Mouse (Mus musculus): ENCODE data around the gene Fam160b1.

Gene Fam160b1

DNA sequence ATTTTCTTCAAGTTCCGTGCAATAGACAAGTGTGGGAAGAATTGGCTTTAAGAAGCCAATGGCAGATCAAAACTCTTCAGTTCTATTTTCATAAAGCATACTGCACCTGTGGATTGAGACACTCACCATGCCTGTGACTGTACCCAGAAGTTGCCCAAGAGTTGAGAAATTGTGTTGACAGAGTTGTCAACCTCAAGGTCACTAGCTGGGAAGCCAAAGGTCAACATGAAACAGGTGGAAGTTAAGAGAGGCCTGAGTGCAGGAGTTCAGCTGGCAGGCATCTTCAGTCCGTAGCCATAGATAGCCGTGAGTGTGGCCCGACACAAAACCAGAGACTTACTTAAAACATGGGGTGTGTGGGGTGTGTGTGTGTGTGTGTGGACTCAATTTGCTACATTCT is 6.7 kb downstream of the Fam160b1 start:
- DNase-seq (ENCODE audit: low spot score), result peak; percentile 34

GRCm38 (mm10) chr19:57367849-57368387 is 7.4 kb downstream of the Fam160b1 start:
- no peak for DNase-seq (ENCODE audit: low spot score)

GRCm38 (mm10) chr19:57373276-57373811 is 12.9 kb downstream of the Fam160b1 start:
- no peak for DNase-seq (ENCODE audit: low spot score)

DNA sequence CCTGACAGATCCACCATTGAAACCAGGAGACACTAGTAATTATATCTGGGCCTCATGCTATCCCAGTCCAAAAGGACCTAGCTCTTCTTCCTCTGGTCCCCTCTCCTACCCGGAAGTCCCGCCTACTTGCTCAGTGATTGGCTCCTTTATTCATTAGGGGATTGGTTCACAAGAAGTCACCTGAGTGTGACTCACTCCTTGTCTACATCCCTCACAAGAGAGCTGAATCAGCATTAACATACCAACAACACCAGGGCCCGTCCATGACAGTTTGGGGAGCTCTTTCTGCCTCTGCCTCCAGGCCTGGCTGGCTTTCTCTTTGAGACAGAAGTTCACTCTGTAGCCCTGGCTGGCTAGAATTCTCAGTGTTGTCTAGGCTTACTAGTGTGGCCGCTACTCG is 14.7 kb downstream of the Fam160b1 start:
- DNase-seq (ENCODE audit: low spot score), result no peak

- no peak for DNase-seq (ENCODE audit: low spot score)
These were observed 15.3 kb downstream of the Fam160b1 start for GRCm38 (mm10) chr19:57375746-57376145.

DNA sequence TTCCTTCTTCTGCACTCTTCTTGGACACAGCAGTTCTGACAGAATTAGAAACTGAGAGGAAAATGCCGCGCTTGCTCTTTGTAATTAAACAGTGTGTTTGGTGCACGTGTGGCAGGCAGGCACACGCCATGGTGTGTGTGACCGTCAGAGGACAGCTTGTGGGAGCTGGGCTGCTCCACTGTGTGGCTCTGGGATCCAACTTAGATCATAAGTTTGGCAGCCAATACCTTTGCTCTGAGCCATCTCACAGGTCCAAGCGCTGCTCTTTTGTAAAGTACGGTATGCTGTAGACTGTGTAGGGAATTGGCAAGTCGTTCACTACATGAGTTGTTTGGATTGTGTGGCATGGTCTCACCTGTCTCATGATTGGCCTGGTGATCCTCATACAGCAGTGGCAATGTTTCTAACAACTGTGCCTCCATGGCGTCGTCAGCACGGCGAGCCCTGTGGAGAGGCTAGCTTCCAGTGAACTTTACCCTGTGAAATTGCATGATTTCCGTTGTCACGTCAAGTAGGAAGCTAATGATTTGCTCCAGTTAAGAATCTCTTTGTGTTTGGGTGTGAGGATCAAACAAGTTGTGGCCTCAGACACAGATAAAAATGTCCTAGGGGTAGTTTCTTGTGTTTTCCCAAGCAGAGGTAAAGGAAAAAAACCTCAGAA is 16.7 kb downstream of the Fam160b1 start:
- DNase-seq (ENCODE audit: low spot score), result no peak

DNA sequence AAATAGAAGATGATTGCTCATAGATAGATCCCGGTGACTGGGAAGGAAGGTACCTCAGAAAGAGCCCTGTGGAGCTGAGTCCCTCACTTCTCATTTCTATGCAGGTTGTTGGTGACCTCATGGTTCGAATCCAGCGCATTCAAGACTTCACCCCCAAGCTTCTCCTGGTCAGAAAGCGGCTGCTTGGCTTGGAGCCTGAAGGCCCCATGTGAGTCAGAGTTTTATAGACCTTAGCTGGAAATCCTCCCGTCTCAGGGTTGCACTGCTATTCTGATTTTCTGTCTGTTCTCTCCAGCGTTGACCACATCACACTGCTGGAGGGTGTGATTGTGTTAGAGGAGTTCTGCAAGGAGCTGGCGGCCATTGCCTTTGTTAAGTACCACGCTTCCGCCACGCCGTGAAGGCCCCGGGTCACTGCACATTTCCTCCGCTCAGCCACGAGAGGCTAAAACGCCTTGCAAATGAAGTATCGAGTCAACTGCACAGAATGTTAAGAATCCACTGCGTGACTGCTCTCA is 25.8 kb downstream of the Fam160b1 start:
- no peak for DNase-seq (ENCODE audit: low spot score)

DNA sequence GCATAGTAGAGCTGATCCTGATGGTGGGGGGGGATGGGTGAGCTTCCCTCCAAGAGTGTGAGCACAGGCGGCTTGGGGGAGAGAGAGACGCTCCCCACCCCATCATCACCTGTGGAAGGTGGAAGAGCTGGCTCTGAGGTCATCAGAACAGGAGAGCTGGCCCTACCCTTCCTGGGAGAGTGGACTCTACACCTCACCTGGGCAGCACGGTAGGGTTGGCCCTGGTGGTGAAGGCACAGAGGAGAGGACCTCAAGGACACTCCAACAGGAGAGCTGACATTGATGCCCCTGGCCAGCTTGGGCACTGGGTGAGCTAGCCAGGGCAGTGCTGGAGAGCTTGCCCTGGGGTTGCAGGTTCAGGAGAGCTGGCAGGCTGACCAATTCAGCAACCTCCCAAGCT is 31.1 kb downstream of the Fam160b1 start:
- DNase-seq (ENCODE audit: low spot score), result no peak

DNA sequence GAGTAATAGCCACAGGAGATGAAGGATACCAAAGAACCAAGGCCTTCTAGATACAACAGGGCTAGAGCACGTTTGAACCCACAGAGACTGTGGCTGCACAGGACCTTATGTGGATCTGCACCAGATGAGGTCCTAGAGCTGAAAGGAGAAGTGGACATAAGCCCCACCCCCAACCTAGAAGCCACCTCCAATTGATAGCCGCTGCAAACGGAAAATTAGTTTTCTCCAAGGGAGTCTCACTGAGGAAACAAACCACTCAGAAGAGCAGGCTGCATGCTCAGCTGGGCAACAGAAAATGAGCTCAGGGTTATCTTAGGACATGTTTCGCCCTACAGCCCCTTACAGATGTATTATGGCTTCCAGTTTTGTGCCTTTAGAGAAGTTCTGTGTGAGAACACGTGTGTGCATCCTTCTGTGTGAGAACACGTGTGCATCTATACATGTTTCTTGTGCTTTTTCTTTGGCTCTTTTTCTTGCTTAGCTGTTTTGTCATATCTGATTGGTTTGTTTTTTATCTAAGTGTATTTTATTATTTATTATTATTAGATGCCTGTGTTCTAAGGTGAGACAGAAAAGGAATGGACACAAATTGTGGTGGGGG is 33.0 kb downstream of the Fam160b1 start:
- no peak for DNase-seq (ENCODE audit: low spot score)

- no peak for DNase-seq (ENCODE audit: low spot score)
These were observed 36.1 kb downstream of the Fam160b1 start for GRCm38 (mm10) chr19:57396609-57397008.

GRCm38 (mm10) chr19:57402364-57402763 is 41.9 kb downstream of the Fam160b1 start:
- DNase-seq (ENCODE audit: low spot score), result no peak

GRCm38 (mm10) chr19:57403700-57404501 is 43.4 kb downstream of the Fam160b1 start:
- peak; percentile 69 for DNase-seq (ENCODE audit: low spot score)

GRCm38 (mm10) chr19:57404502-57404848 is 44.0 kb downstream of the Fam160b1 start:
- DNase-seq (ENCODE audit: low spot score), result no peak

DNA sequence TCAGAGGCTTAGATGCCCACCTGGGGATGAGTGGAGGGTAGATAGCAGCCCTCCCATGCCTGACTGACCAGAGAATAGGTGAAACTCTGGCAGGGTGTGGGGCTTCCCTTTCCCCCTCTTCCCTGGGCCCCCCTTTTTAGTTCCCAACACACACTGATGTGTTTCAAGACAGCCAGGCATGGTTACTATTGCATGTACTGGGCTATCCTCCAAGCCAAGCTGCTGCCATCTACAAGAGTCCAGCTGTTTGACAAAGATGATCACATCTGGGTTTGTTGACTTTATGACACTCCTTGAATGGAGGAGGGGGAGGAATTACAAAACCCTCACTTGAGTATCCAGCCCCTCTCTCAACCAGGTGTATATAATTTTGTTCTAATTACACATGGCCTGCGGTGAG is 47.5 kb downstream of the Fam160b1 start:
- DNase-seq (ENCODE audit: low spot score), result peak; percentile 36

DNA sequence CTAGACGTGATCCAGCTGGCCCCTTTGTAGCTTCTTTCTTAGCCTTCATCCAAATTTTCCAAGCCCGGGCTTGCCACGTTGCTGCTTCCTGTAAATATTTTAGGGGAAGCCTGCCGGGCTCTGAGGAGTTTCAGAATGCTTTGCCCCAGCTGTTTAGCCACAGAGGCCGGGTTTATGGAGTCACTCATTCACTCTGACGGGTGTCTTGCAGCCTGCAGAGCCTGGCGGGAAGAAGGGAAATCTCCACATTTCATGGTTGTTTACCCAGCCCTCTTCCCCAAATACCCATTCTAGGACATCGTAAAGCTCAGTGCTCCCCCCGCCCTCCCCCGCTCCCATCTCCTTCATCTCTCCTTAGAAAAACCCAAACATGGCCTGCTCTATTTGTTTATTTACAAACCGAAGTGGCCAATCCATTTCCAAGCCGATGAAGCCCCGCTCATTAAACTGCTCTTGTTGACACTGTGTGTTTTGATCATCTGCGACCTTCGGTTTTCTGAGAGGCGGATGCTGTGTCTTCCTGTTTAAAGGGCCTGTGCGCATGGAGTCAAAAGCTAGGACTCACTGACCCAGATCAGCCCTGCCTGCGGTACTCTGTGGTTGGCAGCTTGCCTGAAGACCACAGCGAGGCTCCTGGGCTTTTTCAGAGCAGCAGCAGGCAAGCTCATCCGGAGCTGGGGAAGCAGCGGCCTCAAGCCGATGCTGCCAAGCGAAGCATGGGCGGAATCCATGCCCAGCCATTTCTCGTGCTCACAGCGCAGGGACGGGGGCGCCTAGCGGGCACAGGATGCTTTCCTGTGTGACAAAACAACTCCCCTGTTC is 51.1 kb downstream of the Fam160b1 start:
- DNase-seq (ENCODE audit: low spot score), result no peak

- DNase-seq (ENCODE audit: low spot score), result no peak
These were observed 52.7 kb downstream of the Fam160b1 start for GRCm38 (mm10) chr19:57413170-57413569.

- DNase-seq (ENCODE audit: low spot score), result no peak
These were observed 53.4 kb downstream of the Fam160b1 start for GRCm38 (mm10) chr19:57413918-57414317.

- no peak for DNase-seq (ENCODE audit: low spot score)
These were observed 54.7 kb downstream of the Fam160b1 start for GRCm38 (mm10) chr19:57415031-57415807.

DNA sequence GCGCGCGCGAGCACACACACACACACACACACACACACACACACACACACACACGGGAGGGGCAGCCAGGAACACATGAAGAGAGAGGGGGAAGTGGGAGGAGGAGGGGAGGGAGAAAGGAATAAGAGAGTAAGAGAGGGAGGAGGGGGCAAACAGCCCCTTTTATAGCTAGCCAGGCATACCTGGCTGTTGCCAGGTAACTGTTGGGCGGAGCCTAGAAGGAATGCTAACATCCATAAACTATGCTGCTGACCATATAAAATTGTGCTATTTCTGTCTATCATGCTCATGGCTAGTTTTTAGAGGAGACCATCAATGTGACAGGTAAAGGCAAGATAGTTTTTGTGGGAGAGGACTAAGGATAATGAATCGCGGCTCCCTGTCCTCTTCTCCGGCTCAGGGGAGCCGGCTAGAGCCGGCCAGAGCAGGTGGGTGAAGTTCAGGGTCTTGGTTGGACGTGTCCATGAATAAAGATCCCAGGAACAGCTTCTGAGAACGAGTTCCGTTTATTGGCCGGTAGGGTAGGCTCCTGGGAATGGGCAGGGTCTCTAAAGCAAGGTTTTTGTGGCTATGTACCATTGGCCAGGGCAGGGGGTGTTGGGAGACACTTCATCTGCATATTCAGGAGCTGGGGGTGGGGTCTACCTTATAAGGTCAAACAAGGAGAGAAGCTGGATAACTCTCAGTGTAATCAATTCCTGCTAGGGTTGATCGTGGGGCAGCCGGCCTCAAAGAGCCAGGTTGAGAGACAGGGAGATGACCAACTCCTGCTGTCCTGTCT is 57.5 kb downstream of the Fam160b1 start:
- no peak for DNase-seq (ENCODE audit: low spot score)

GRCm38 (mm10) chr19:57423402-57423801 is 62.9 kb downstream of the Fam160b1 start:
- no peak for DNase-seq (ENCODE audit: low spot score)
